Mouse (Mus musculus) cerebellum, adult (tissue): Measurements from ENCODE around the gene Rai14.

Experiments used
- ATAC-seq: cut with Nextera tagmentation; 2 replicates; pipeline ENCODE4 v1.9.2; 2017; ENCODE audit warnings: mild to moderate bottlenecking, moderate library complexity, mixed read lengths; ENCODE audit not compliant: insufficient number of reproducible peaks, low FRiP score, low TSS enrichment

Rai14 gene

GRCm38 (mm10) chr15:10696478-10697234 lies 17.8 kb downstream of the Rai14 start:
- ATAC-seq: no peak

- ATAC-seq: no peak
Observed at GRCm38 (mm10) chr15:10692627-10693026, 21.8 kb downstream of the Rai14 start.

- ATAC-seq: no peak
Observed at GRCm38 (mm10) chr15:10691481-10691880, 22.9 kb downstream of the Rai14 start.

- no peak for ATAC-seq
Observed at GRCm38 (mm10) chr15:10690973-10691372, 23.5 kb downstream of the Rai14 start.

- no peak for ATAC-seq
Observed at GRCm38 (mm10) chr15:10690219-10690618, 24.2 kb downstream of the Rai14 start.

GRCm38 (mm10) chr15:10689304-10689703 lies 25.1 kb downstream of the Rai14 start:
- no peak for ATAC-seq

- ATAC-seq: no peak
Observed at GRCm38 (mm10) chr15:10688686-10689085, 25.7 kb downstream of the Rai14 start.

GRCm38 (mm10) chr15:10687365-10687764 lies 27.1 kb downstream of the Rai14 start:
- no peak for ATAC-seq

GRCm38 (mm10) chr15:10685692-10686430 lies 28.6 kb downstream of the Rai14 start:
- no peak for ATAC-seq

- ATAC-seq: no peak
Observed at GRCm38 (mm10) chr15:10683687-10684203, 30.7 kb downstream of the Rai14 start.

- no peak for ATAC-seq
Observed at GRCm38 (mm10) chr15:10680514-10680913, 33.9 kb downstream of the Rai14 start.

- no peak for ATAC-seq
Observed at GRCm38 (mm10) chr15:10679571-10679970, 34.9 kb downstream of the Rai14 start.

- no peak for ATAC-seq
Observed at GRCm38 (mm10) chr15:10675801-10676200, 38.6 kb downstream of the Rai14 start.

- no peak for ATAC-seq
Observed at GRCm38 (mm10) chr15:10672880-10673279, 41.5 kb downstream of the Rai14 start.

- ATAC-seq: no peak
Observed at GRCm38 (mm10) chr15:10671868-10672267, 42.6 kb downstream of the Rai14 start.

GRCm38 (mm10) chr15:10670107-10670506 lies 44.3 kb downstream of the Rai14 start:
- ATAC-seq: no peak

GRCm38 (mm10) chr15:10668120-10668900 lies 46.1 kb downstream of the Rai14 start:
- ATAC-seq: no peak

- no peak for ATAC-seq
Observed at GRCm38 (mm10) chr15:10665816-10666215, 48.6 kb downstream of the Rai14 start.

GRCm38 (mm10) chr15:10664529-10664898 lies 49.9 kb downstream of the Rai14 start:
- no peak for ATAC-seq

- ATAC-seq: no peak
Observed at GRCm38 (mm10) chr15:10663793-10664528, 50.5 kb downstream of the Rai14 start.
